Mouse (Mus musculus) bone marrow, adult 2 months (tissue): Measurements from ENCODE around the gene Sun5.

ENCODE experiments used
- CTCF ChIP-seq: fragments of 200-500 bp; IDR thresholded peaks from 2 replicates; pipeline ENCODE4 v1.5.1; 2011; ENCODE audit warnings: low read length, control low read depth; ENCODE audit not compliant: control insufficient read depth, insufficient read depth
- POLR2A ChIP-seq: fragments of 200-500 bp; IDR thresholded peaks from 2 replicates; pipeline ENCODE4 v1.6.1; 2011; ENCODE audit warnings: low read depth, mild to moderate bottlenecking, control low read depth, low read length, borderline replicate concordance; ENCODE audit not compliant: control insufficient read depth

GRCm38 (mm10) chr2:153917930-153918329 is 47.0 kb upstream of the Sun5 start, which contains the start of gene Bpifb3:
- TF ChIP-seq CTCF: no peak
- TF ChIP-seq POLR2A: no peak
